Mouse (Mus musculus) forelimb bud, embryonic 11.5 days (tissue): ENCODE measurements at regions not wholly inside any gene's neighbourhood (a gene's known extent, or its start where the extent isn't known, plus 50 kb on each side); places are given as distances from the start of the nearest gene placed in this dataset.

Source experiments
- DNase-seq: peaks from one replicate; pipeline ENCODE4 v3.0.0-alpha.2; 2012; ENCODE audit warnings: low read depth, low spot score

DNA sequence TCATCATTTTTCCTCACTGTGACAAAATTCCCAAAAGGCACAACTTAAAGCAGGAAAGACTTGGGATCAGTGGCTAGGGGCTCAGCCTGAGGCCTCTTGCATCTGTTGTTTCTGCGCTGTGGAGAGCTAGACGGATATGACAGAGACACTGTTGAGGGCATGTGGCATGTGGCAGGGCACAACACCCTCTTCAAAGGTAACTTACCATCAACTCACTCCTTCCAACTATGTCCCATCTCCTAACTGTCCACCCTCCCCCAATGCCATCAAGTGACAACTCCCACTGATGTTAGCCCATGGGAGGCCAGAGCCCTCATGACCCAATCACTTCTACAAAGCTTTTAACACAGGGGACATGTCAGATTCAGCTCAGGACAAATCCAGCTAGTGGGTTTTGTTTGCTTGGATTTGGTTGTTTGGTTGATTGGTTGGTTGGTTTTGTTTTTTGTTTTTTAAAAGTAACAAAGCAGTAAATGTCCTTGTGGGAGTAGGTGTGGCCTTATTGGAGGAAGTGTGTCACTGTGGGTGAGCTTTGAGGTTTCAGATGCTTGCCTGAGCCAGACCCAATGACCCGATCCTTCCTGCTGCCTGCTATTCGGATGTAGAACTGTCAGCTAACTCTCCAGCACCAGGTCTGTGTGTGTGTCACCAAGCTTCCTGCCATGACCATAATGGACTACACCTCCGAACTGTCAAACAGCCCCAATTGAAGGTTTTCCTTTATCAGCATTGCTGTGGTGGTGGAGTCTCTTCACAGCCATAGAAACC is 53.2 kb upstream of the Lef1 start:
- DNase-seq, result no peak

DNA sequence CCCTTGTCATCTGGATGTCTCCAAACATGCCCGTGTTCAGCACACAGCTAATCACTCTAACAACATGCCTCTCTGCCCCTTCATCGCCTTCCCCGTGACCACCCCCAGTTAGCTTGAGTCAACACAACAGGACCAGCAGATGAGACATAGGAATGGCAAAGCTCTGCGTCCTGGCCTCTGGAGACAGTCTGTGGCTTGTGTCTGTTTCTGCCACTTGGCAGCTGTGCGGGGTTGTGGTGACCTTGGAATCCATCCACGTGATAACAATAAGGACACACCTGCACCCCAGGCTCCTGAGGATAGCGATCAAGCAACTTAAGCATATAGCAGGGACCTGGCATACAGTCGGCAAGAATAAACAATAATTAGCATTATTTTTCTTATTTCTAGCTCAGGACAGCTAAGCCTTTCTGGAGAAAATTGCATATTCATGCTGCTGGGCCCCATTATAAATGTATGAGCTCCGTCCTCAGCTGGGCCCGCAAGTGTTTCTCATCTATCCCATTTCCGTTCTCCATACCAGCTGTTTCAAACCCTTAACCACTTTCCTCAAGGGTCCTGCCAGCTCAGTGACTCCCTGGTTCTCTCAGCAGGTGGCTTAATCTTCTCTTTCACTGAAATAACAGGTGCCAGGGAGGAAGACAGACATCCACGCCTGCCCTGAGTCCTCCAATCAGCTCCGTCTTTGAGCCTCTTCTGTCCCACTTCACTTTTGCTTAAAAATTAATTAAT is 55.9 kb upstream of the Lef1 start:
- no peak for DNase-seq

DNA sequence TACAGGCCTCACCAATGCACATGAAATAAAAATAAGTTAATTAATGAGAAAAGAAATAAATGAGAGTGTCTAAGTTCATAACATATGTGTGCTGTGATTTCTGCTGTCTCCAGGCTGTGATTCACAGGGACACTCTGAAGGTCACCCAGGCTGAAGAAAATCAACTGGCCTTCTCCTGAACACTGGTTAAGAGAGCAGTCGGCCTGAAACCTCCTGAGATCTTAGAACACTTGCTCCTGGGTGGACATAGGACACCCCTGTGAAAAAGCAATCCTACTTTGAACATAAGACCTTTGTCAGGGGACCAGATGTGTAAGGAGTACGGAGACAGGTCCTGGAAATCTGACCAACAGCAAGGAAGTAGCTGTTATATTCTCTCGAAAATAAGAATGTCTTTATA is 62.6 kb upstream of the Lef1 start:
- DNase-seq, result no peak

DNA sequence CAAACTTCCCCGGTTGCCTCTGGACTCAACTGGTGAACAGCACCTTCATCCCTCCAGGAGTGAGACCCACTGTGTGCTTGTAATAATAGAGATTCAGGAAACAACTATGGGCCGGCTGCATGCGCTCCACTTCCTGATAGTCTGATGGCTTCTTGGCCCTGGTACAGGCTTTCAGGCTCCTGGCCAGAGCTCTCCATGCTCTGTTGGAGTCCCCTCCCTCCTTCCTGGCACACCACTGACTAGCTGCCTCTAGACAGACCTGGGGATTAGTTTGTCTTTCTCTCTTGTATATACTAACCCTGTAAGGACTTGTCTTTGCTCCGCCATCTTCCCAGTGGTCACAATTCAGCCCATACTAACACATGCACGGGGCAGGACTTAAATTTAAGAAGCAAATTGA is 63.9 kb upstream of the Lef1 start:
- DNase-seq, result no peak

DNA sequence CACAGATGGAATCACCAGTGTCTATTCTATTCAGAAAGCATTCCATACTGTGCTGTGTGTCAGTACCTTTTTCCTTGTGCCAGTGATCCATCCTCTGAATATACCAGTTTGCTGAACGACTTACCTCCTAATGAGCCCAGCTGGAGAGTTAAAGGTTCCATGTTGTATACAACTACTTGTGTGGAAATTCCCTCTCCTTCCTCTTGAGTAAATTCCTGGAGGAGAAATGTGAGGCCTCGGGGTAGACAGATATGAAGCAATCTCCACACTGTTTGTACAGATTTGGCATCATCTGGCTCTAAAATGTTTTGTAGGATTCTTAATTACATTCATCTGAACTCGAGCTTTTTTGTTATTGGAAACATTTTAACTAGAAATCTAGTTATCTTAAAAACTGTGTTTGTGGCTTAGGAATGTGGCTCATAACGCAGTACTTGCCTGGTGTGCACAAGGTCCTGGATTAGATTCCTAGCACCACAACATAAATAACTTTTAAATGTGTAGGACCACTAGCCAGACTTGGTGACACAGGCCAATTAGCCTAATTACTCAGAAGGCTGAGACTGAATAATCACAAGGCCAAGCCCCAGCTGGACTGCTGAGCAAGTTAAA is 70.0 kb upstream of the Lef1 start:
- DNase-seq, result peak; percentile 51

DNA sequence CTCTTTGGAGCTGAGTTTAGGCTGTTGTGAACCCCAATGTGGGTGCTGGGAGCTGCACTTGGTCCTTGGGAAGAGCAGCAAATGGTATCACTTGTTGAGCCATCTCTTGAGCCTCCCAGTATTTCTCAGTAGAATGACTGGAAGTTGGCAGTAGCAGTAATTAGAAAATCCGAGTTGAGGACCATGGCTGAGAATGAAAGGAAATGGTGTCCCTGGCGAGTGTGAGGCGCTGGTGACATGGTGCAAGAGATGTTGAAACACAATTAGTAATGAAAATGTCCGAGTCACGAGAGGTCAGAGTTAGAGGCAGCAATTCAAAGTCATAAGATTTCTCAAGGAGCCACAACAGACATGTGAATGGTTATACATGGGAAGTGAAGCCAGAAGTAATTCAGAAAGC is 73.2 kb upstream of the Lef1 start:
- no peak for DNase-seq

DNA sequence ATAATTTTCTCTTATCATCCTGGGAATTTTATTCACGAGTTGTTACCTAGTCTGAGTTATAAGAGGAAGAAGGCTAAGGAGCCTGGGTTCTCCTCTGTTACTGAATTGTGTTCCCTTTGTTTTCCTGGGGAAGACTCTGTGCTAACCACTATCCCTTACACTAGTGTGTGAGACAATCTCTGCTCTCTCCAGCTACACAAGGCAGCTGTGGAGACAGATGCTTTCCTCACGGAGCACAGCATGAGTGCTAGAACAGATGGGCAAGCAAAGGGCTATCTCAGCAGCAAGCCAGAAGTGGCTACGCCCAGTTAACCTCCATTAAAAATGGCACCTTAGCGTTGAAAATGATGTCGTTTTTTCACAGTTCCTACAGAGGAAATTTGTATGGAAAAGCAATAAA is 75.5 kb upstream of the Lef1 start:
- DNase-seq, result no peak

DNA sequence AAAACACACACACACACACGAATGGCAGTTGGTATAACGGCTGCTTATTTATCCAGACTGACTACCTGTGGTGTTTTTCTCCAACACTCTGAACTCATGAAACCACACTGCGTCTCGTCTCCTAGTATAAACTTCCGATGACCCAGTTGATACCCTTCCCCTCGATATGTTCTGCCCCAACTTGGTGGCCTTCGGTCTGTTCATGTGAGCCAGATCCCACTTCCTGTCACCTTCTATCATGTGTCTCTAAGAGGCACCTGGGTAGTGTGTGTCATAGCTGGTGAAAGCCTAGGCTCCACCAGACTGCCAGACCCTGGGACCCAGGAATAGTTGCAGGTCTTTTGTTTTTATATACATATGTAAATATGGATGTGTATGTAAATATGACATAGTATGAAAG is 83.9 kb upstream of the Lef1 start:
- no peak for DNase-seq

DNA sequence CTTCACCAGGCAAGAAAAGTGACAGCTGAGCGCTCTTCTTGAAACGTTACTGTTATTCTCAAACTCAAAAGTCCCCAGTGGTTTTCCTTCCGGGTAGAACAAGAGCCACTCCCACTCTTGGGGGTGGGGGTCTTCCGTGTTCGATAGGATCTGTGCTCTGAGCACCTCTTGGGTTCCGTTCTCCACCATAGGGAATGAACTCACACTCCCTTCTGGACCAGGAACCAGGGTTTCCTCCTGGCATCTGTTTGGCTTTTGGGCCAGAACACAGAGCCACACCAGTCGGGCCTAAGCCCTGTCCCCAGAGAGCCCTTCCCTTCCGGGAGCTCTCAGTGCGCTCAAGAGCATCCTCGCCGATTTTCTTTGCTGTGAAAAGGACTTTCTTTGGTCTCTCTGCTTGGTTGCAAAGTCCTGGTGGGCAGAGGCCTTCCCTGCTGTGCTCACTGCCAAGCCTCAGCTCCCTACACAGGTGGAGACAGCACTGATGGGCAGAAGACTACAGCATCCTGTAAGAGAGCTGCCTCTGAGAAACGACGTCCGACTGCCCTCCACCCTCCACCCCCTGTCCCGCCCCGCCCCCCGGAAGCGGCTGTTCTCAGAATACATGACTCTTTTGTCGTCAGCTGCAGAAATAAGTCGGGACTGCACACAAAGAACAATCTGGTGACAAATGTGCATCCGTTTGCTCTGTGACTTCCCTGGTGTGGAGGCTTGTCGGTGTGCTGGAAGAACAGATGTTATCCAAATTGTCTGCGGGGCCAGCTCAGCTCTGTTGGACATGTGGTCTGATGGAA is 90.9 kb upstream of the Lef1 start:
- peak; percentile 41 for DNase-seq

DNA sequence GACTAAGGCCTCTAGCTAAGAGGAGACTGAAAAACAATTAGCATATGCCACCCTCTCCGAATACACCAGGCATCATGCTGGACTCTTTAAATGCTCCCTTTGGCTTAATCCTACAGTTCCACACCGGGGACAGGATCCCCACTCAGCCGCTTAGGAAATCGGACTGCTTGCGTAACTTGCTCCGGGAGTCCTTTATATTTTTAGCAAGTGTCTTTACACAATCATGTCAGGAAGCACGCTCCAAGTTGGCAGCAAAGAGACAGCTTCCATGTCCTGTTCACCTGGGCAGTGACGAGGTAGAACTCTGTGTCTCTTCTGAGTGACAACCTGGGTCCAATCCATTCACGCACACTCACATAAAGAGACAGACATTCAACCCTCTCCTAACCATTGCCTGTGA is 92.4 kb upstream of the Lef1 start:
- DNase-seq, result no peak

DNA sequence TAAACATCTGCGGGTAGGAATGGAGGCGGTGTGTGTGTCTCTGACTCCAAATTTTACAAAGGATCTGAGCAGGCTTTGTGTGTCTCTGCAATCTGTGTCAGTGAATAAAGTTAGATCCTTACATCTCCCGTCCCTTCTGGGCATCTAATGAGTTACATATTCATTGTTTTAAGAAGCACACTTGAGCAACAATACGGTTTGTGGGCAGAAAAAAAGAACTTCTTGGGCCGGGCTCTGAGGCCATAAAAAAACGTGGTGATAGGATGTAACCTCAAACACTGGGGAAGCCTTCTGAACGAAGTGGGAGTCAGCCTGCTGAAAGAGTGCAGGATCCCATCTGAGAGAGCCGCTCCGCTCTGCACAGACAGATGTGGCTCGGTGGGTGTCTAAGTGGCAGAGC is 94.2 kb upstream of the Lef1 start:
- no peak for DNase-seq

DNA sequence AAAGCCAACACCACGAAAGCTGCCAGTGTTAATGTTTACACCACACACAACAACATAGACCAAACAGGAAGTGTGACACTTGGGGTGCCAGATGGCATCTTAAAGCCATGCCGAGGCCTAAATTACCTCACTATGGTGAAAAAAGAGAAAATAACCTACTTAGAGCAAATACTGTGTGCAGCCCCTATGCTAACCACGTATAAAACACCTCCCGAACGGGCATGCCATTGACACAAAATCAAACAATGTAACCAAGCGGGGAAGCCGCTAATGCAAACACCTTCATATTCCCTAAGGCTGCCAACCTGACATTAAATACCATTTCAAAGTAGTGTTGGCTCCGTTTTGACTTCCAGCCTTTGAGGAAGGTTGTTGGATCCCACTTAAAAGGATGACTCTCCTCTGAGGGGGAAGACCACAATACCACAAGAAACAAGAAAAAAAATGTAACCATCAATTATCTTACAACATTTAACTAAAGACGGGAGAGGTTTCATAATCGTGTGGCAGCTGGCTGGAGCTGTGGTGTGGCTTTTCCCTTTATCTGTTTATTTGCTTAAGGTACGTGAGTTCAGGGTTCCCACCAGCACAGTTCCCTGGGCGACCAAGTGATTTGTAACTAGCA is 96.1 kb upstream of the Lef1 start:
- DNase-seq, result no peak

DNA sequence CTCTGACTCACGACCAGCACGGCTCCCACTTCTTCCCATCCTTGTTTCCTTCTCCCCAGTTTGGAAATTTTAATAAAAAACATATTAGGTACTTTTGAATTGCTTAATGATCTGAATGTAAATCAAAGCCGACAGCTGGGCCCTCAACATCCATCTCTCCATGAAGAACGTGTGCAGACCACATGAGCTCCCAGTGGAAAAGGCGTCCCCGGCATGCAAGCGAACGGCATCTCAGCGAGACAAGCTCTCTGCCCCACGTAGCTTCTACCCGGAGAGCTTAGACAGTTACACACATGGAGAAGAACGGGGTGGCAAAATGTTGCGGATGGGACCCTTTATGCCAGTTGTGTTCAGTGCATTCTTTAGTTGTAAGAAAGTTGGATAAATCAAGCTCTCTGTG is 109.6 kb upstream of the Lef1 start:
- DNase-seq, result no peak

DNA sequence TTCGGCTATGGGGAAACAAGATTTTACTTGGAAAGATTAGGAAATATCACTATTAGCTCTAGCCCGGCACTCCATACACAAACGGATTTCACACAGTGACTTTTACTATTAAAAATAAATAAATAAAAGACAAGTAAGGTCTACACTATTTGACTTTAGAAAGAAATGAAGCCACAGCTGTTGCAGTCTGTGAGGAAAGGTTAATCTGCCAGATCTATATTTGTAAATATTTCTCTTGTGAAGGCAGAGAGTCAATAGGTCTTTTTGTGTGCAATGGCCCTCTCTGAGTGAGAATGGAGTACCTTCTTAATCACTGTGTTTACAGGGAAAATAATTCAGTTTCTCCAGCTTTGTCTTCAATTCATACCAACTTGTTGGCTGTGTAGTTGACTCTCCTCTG is 110.0 kb upstream of the Lef1 start:
- DNase-seq, result no peak

DNA sequence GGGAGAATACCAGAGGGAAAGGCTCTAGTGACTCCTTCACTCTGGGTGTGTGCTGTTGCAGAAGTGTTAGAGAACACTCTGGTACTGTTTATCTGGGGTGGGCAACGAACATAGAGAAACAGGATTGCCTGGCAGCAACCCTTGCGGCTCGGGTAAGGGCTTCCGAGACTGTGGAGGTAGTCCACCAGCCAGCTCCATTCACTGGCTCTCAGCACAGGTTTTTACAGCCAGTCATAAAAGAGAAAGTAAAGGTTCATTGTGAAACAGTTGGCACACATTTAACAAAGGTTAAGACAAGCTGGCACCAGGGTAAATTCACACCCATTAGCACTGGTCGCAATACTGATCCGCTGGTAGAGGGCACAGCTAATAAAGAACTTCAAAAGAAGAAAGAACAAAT is 110.5 kb upstream of the Lef1 start:
- no peak for DNase-seq

DNA sequence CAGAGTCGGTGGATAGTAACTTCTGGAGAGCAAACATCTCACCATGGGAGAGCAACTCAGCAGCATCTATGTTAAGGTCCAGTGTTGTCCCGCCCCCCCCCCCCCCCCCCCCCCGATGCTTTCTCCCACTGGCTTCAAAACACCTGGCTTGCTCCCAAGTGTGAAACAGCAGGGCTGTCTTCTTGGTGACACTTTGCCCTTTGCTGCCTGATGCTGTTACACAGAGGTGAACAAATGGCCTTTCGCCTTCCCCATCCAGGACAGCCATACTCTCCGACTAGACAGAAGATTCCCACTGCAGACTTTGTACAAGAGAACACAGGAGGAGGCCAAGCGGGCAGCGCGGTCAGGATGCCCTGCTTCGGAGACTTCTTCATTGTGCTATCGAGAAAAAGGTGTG is 111.8 kb upstream of the Lef1 start:
- DNase-seq, result no peak

DNA sequence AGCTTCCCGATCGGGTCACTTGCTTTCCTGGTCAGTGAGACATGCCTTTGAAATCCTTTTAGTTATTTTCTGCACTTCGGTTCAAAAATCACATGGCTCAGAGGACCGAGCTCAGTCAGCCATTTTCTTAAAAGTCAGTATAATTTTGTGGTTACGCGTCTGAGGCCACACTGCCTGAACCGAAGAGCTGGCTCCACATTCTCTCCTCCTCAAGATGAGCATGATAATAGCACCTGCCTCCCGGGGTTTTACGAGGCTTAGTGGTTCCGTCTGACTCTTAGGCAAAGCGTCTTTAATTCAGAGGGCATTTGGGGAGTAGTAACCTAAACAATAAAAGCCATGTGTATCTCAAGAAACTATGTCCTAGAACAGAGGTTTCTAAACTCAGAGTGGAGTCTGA is 113.5 kb upstream of the Lef1 start:
- DNase-seq, result no peak

DNA sequence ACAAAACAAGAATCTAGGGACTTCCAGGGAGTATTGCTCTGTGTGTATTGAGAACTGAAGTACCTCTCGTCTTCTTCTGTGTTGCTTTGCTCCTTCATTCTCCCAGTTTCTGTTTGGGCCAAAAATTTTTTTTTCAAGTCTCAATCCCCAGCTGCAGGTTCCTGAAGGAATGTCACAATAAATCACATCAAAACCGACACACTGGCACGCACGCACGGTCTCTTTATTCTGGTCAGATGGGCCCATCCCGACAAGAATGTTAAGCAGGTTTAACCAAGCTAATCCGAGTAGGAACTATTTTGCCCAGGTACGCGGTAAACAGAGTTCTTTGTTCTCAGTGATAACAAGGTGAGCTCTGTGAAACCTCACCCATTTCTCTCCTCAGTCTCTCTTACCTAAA is 118.3 kb upstream of the Lef1 start:
- DNase-seq, result no peak

DNA sequence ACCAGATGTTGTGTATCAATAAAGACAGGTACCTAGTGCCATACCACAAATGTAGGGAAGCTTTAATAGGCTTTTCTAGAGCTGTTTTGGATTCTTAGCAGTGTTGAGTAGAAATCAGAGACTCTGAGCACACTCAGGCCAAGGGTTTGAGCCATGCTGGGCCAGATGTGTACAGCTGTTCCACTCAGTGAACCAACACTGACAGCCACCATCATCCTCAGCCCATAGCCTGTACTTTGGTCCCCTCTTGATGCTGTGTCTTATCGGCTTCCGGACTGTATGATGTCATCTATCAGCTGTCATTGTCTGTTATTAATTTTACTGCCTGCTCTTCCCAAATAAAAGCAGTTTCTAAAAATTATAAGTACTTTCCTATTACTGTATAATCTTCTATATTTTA is 123.6 kb upstream of the Lef1 start:
- no peak for DNase-seq

DNA sequence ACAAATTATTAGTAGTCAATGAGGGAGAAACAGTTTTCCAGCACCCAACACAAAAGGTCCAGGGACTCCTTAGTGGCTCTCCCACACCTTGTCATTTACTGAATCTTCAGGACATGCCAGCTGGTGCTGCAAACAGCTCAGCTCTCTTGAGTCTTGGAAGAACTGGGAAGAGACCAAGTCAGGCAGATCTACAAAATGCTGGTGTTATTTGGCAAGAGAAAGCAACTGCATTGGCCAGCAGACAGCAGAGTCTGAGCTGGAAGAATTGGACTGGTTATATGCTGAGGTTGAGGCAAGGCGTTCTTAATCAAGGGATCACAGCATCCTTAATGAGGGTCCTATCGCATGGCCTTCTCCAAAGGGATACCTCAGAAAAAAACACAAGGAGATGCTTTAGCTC is 124.2 kb upstream of the Lef1 start:
- no peak for DNase-seq

DNA sequence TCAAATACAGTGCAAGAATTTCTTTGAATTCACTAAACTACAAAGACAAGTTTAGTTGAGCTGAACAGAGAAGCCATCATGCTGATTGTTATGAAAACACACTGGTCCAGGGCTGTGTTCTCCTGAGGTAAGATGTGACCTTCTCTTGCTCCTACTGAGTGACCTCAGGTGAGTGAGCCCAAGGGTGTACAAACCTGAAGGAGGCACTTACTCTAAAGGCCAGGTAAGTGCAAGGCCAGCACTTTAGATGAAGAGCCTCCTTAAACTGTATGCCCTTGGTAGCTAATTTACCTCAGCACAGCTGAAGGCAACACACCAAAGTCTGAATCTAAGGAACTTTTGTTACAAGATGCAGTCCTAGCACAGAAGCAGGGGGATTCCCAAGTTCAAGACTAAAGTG is 128.7 kb upstream of the Lef1 start:
- DNase-seq, result no peak
